Mouse (Mus musculus) limb, embryonic 12.5 days (tissue): ENCODE measurements around the gene Mok. TPM values are rescaled to one million over a fixed set of nuclear protein-coding genes. Genes with fewer than 3 reads are reported as not detected.
"Not testable (repeated sequence)": the region's sequence is repeated elsewhere in the genome, so short reads cannot be mapped to it uniquely, and the experiment has no call there.

Experiments
- ATAC-seq: fragments of 200-750 bp; cut with Nextera tagmentation; 2 replicates; pipeline ENCODE4 v1.8.0; 2017; ENCODE audit warnings: low read depth, moderate TSS enrichment; ENCODE audit not compliant: insufficient number of reproducible peaks, insufficient read depth, low FRiP score, low TSS enrichment
- H3K27ac ChIP-seq: fragments of 300-500 bp; sonication (generic); 2 replicates; pipeline ENCODE4 v1.5.1; 2016; ENCODE audit warnings: mild to moderate bottlenecking, moderate library complexity
- H3K27me3 ChIP-seq: fragments of 300-500 bp; sonication (generic); 2 replicates; pipeline ENCODE4 v1.6.1; 2016; ENCODE audit warnings: mild to moderate bottlenecking, moderate library complexity
- H3K36me3 ChIP-seq: fragments of 300-500 bp; sonication (generic); 2 replicates; pipeline ENCODE4 v1.6.1; 2016; ENCODE audit warnings: mild to moderate bottlenecking, moderate library complexity
- H3K4me1 ChIP-seq: fragments of 300-500 bp; sonication (generic); replicated peaks from 2 replicates; pipeline ENCODE4 v1.6.1; 2016
- H3K4me2 ChIP-seq: fragments of 300-500 bp; sonication (generic); 2 replicates; pipeline ENCODE4 v1.6.1; 2016; ENCODE audit warnings: mild to moderate bottlenecking, moderate library complexity
- H3K4me3 ChIP-seq: fragments of 300-500 bp; sonication (generic); replicated peaks from 2 replicates; pipeline ENCODE4 v1.5.1; 2016; ENCODE audit warnings: mild to moderate bottlenecking
- H3K9ac ChIP-seq: fragments of 300-500 bp; sonication (generic); replicated peaks from 2 replicates; pipeline ENCODE4 v1.6.1; 2016; ENCODE audit warnings: mild to moderate bottlenecking, moderate library complexity
- H3K9me3 ChIP-seq: fragments of 300-500 bp; sonication (generic); 2 replicates; pipeline ENCODE4 v1.6.1; 2016; ENCODE audit warnings: mild to moderate bottlenecking, moderate library complexity
- WGBS: fragments of 180-500 bp; shearing (Covaris S2); methylation state at CpG from one replicate; pipeline ENCODE4 v1.1.7; 2016; 5-methylcytosine and 5-hydroxymethylcytosine counted together
- polyA plus RNA-seq: library from polyadenylated mRNA; unstranded; fragments of >200 nt; fragmentation: Nextera tagmentation; extraction: Ambion mirVana; gene quantifications from 2 replicates; pipeline ENCODE4 v1.2.1, GENCODE M21; 2016

The Mok gene
- polyA plus RNA-seq, 1 experiment from 2014 or later: 5.7 TPM

- no peak overlapping the region for H3K27ac ChIP-seq
- no peaks in the 10 kb centered on the region for H3K27me3 ChIP-seq
- H3K9ac ChIP-seq: no peak overlapping the region
- no peak overlapping the region for H3K4me2 ChIP-seq
- no peaks in the 10 kb centered on the region for H3K4me1 ChIP-seq
- H3K4me3 ChIP-seq: no peak overlapping the region
- no peaks in the 10 kb centered on the region for H3K9me3 ChIP-seq
- ATAC-seq: no peak
- peaks cover 84% of the 10 kb centered on the region for H3K36me3 ChIP-seq
- WGBS: 92% methylated on average over 6 of the region's 6 CpGs
Measured at GRCm38 (mm10) chr12:110864008-110864407, 23.3 kb upstream of the Mok start.

DNA sequence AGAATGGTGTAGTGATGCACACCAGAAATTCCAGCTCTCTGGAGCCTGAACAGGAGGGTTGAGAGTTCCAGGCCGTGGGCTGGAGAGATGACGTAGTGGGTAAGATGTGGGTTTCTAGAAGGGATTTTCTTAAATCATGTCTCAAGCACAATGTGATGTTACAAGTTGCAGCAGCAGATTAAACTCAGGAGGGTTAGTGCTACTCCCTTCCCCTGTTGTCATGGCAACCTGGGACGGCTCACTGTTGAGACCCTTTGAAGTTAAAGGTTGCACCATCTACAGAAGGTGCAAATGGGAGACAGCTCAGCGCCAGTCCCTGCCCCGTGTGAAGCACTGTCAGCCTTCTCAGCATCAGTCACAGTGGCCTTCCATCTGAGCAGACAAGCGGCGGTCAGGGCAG is 20.5 kb upstream of the Mok start:
- H3K36me3 ChIP-seq: peaks cover 75% of the 10 kb centered on the region
- ATAC-seq: no peak
- H3K27ac ChIP-seq: no peak overlapping the region
- H3K27me3 ChIP-seq: no peaks in the 10 kb centered on the region
- no peaks in the 10 kb centered on the region for H3K4me1 ChIP-seq
- no peak overlapping the region for H3K4me2 ChIP-seq
- 32% methylated on average over 7 of the region's 7 CpGs for whole genome bisulfite sequencing
- H3K9me3 ChIP-seq: no peaks in the 10 kb centered on the region
- no peak overlapping the region for H3K9ac ChIP-seq
- no peak overlapping the region for H3K4me3 ChIP-seq

GRCm38 (mm10) chr12:110860293-110860692 is 19.6 kb upstream of the Mok start:
- H3K4me2 ChIP-seq: no peak overlapping the region
- H3K4me1 ChIP-seq: no peaks in the 10 kb centered on the region
- peaks cover 75% of the 10 kb centered on the region for H3K36me3 ChIP-seq
- no peak for ATAC-seq
- no peaks in the 10 kb centered on the region for H3K9me3 ChIP-seq
- H3K4me3 ChIP-seq: no peak overlapping the region
- H3K27ac ChIP-seq: no peak overlapping the region
- H3K9ac ChIP-seq: no peak overlapping the region
- no peaks in the 10 kb centered on the region for H3K27me3 ChIP-seq

GRCm38 (mm10) chr12:110858681-110859080 is 17.9 kb upstream of the Mok start:
- ATAC-seq, H3K9me3 ChIP-seq, H3K4me1 ChIP-seq, H3K4me2 ChIP-seq, H3K9ac ChIP-seq, H3K27me3 ChIP-seq, H3K27ac ChIP-seq, H3K4me3 ChIP-seq: not testable (repeated sequence)
- WGBS: 95% methylated on average over 15 of the region's 15 CpGs
- peaks cover 65% of the 10 kb centered on the region for H3K36me3 ChIP-seq

DNA sequence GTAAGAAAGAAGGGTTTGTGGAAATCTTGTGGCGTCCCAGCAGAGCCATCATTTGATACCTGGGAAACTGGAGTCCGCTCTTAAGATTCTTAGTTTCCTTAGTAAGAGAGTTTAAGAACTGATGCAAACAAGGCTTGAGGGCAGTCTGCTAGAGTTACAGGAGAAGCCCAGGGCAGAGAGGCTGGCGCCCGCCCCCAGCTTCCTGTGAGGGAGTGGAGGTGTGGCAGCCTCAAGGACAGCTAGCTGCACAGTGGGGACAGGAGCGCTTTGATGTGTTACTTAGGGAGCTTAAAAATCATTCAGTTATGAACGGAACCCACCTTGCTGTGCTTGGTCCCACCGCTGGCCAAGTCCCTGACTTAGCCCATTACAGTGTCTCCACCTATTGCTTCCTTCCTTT is 16.5 kb upstream of the Mok start:
- no peaks in the 10 kb centered on the region for H3K4me1 ChIP-seq
- H3K36me3 ChIP-seq: peaks cover 58% of the 10 kb centered on the region
- no peak overlapping the region for H3K9ac ChIP-seq
- no peak overlapping the region for H3K4me2 ChIP-seq
- H3K9me3 ChIP-seq: no peaks in the 10 kb centered on the region
- H3K27me3 ChIP-seq: no peaks in the 10 kb centered on the region
- no peak overlapping the region for H3K4me3 ChIP-seq
- 75% methylated on average over 7 of the region's 7 CpGs for WGBS
- no peak for ATAC-seq
- H3K27ac ChIP-seq: no peak overlapping the region

GRCm38 (mm10) chr12:110854786-110855737 is 14.3 kb upstream of the Mok start:
- H3K9me3 ChIP-seq: no peaks in the 10 kb centered on the region
- H3K27me3 ChIP-seq: no peaks in the 10 kb centered on the region
- H3K36me3 ChIP-seq: peaks cover 42% of the 10 kb centered on the region
- H3K4me2 ChIP-seq: no peak overlapping the region
- no peak overlapping the region for H3K9ac ChIP-seq
- no peak overlapping the region for H3K4me3 ChIP-seq
- no peak for ATAC-seq
- 86% methylated on average over 32 of the region's 32 CpGs for WGBS
- no peak overlapping the region for H3K27ac ChIP-seq
- peaks cover 11% of the 10 kb centered on the region for H3K4me1 ChIP-seq

GRCm38 (mm10) chr12:110851923-110852322 is 11.2 kb upstream of the Mok start:
- Histone ChIP-seq H3K9me3 (no peaks in the 10 kb centered on the region), H3K4me3 (no peak overlapping the region), H3K4me1 (peaks cover 11% of the 10 kb centered on the region), H3K36me3 (peaks cover 20% of the 10 kb centered on the region), H3K9ac (no peak overlapping the region), H3K4me2 (no peak overlapping the region), H3K27me3 (peaks cover 3% of the 10 kb centered on the region; the same call in 1 of the 2 replicates), H3K27ac (no peak overlapping the region)
- no peak for ATAC-seq
- WGBS: 82% methylated on average over 1 of the region's 1 CpGs

- WGBS: 88% methylated on average over 12 of the region's 12 CpGs
- Histone ChIP-seq H3K4me3 (peak overlapping the region; percentile 97), H3K36me3 (peaks cover 15% of the 10 kb centered on the region), H3K27ac (no peak overlapping the region), H3K9me3 (no peaks in the 10 kb centered on the region), H3K9ac (peak overlapping the region; percentile 96), H3K4me2 (peak overlapping the region; percentile 75), H3K4me1 (peaks cover 11% of the 10 kb centered on the region), H3K27me3 (peaks cover 8% of the 10 kb centered on the region)
- ATAC-seq: no peak
Measured at GRCm38 (mm10) chr12:110851414-110851813, 10.7 kb upstream of the Mok start.

- Histone ChIP-seq H3K4me1 (peaks cover 14% of the 10 kb centered on the region), H3K9ac (peak overlapping the region; percentile 96), H3K9me3 (no peaks in the 10 kb centered on the region), H3K4me2 (peak overlapping the region; percentile 75), H3K36me3 (peaks cover 10% of the 10 kb centered on the region), H3K4me3 (peak overlapping the region; percentile 97), H3K27ac (peak overlapping the region; percentile 74; the same call in 1 of the 2 replicates), H3K27me3 (peaks cover 13% of the 10 kb centered on the region)
- ATAC-seq: 0 out of 2 replicates have a peak, but pooled peaks have one; percentile 4
- 14% methylated on average over 9 of the region's 9 CpGs for WGBS
Measured at GRCm38 (mm10) chr12:110850929-110851256, 10.2 kb upstream of the Mok start.

DNA sequence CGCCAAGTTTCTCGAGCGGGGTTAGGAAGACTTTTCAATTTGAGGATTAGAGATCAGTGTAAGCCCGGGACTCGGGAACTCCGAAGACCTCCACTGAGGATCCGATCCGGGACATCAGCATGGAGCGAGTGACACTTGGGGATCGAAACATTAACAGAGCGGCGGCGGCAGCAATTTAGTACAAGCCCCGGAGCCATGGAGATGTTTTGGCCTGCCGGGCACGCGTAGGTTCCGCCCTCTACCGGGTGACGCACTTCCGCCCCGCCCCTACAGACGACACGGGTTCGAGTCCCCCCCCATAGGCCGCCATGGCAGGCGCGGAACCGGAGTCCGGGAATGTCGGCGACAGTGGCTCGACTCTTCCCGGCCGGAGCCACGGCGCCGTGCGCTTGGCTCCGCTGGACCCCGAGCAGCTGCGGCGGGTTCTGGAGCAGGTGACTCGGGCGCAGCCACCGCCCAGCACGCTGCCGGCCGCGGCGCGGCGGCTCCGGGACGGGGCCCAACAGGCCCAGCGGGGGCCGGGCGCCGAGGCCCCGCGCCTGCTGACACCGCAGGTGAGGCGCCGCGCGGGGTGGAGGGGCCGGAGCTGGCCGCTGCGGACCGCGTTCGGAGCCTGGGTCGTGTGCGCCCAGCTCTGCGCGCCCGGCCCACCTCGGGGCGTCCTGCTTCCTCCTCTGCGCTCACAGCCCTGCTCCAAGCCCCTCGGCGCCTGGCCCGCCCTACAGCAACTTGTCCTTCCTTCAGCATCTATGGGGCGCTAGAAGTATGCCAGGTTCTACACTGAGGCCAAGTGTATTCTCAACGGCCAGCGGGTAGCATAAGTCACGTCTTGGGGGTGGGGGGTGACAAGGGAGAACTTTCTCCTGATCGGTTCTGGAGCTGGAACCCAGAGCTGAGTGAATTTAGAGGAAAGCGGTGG is 9.5 kb upstream of the Mok start, which contains the start of gene Zfp839:
Gene Zfp839 (plus strand): TSS at position 244 of the 919 bp plus-strand sequence.
- peak within 1 kb of the TSS; percentile 97 for H3K4me3 ChIP-seq
- H3K4me2 ChIP-seq: peak within 1 kb of the TSS; percentile 75
- WGBS: under 1% methylated on average over 88 of the region's 89 CpGs
- H3K27me3 ChIP-seq: peaks cover 19% of the 10 kb centered on the region
- H3K36me3 ChIP-seq: peaks cover 4% of the 10 kb centered on the region
- peak; percentile 77 for ATAC-seq
- no peaks in the 10 kb centered on the region for H3K9me3 ChIP-seq
- H3K27ac ChIP-seq: peak within 1 kb of the TSS; percentile 74
- H3K4me1 ChIP-seq: peaks cover 16% of the 10 kb centered on the region
- peak within 1 kb of the TSS; percentile 96 for H3K9ac ChIP-seq

DNA sequence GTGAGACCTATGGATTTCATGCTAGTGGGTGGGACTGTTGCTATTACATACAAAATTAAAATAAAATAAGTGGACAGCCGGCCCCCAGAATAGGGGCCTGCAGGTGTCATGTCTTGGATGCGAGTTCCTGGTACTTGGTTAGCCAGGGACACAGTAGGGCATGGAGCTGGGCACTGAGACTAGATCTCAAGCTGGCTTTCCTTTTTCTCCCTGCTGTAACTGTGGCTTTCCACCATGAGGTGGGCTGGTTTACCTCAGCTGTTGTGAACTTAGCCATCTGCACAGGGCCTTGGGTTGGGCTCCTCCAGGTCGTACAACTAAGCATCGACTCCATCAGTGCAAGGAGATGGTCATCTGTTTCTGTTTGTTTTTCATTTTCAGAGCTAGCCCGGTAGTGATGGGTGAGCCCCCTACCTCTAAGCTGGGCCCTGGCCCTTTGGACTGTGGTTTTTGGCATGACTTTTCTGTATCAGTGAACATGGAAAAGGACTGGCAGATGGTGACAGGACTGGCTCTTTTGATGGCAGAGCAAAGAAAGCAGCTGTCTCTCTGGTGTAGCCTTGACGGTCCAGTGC is 5.5 kb upstream of the Mok start:
- H3K27me3 ChIP-seq: peaks cover 35% of the 10 kb centered on the region

More for the DNA sequence above, 5.5 kb upstream of the Mok start:
- peak overlapping the region; percentile 43 for H3K4me3 ChIP-seq
- 71% methylated on average over 6 of the region's 6 CpGs for WGBS
- peaks cover 12% of the 10 kb centered on the region for H3K4me1 ChIP-seq
- H3K9ac ChIP-seq: 0 out of 2 replicates have a peak overlapping the region, but pooled peaks have one; percentile 57
- H3K9me3 ChIP-seq: no peaks in the 10 kb centered on the region
- no peaks in the 10 kb centered on the region for H3K36me3 ChIP-seq
- peak overlapping the region; percentile 63 for H3K4me2 ChIP-seq
- H3K27ac ChIP-seq: no peak overlapping the region
- no peak for ATAC-seq
